Mouse (Mus musculus) forebrain, embryonic 13.5 days (tissue): ENCODE data around the gene Noxred1. TPM values are rescaled to one million over a fixed set of nuclear protein-coding genes. Genes with fewer than 3 reads are reported as not detected.
A peak's percentile ranks its signal among the peaks of the same experiment; 100 is the strongest.
"Not testable (repeated sequence)": the region's sequence is repeated elsewhere in the genome, so short reads cannot be mapped to it uniquely, and the experiment has no call there.

ENCODE experiments used
- ATAC-seq: fragments of 200-750 bp; cut with Nextera tagmentation; 2 replicates; pipeline ENCODE4 v1.8.0; 2017
- H3K27ac ChIP-seq: fragments of 300-500 bp; sonication (generic); 2 replicates; pipeline ENCODE4 v1.5.1; 2015; ENCODE audit warnings: inconsistent platforms, mild to moderate bottlenecking, moderate library complexity
- H3K27me3 ChIP-seq: fragments of 300-500 bp; sonication (generic); 2 replicates; pipeline ENCODE4 v1.6.1; 2015; ENCODE audit warnings: mild to moderate bottlenecking, inconsistent platforms
- H3K36me3 ChIP-seq: fragments of 300-500 bp; sonication (generic); 2 replicates; pipeline ENCODE4 v1.6.1; 2015; ENCODE audit warnings: mild to moderate bottlenecking, inconsistent platforms; ENCODE audit not compliant: poor library complexity, severe bottlenecking
- H3K4me1 ChIP-seq: fragments of 300-500 bp; sonication (generic); 2 replicates; pipeline ENCODE4 v1.6.1; 2015; ENCODE audit warnings: inconsistent platforms
- H3K4me2 ChIP-seq: fragments of 300-500 bp; sonication (generic); 2 replicates; pipeline ENCODE4 v1.6.1; 2015; ENCODE audit warnings: inconsistent platforms, mild to moderate bottlenecking, moderate library complexity
- H3K4me3 ChIP-seq: fragments of 300-500 bp; sonication (generic); 2 replicates; pipeline ENCODE4 v1.5.1; 2015; ENCODE audit warnings: mild to moderate bottlenecking, inconsistent platforms
- H3K9ac ChIP-seq: fragments of 300-500 bp; sonication (generic); 2 replicates; pipeline ENCODE4 v1.6.1; 2015; ENCODE audit warnings: mild to moderate bottlenecking, inconsistent platforms
- H3K9me3 ChIP-seq: fragments of 300-500 bp; sonication (generic); replicated peaks from 2 replicates; pipeline ENCODE4 v1.6.1; 2016; ENCODE audit warnings: inconsistent platforms
- WGBS: fragments of 180-500 bp; shearing (Covaris S2); methylation state at CpG from one replicate; pipeline ENCODE4 v1.1.7; 2015; 5-methylcytosine and 5-hydroxymethylcytosine counted together
- polyA plus RNA-seq: library from polyadenylated mRNA; unstranded; fragments of >200 nt; fragmentation: Nextera tagmentation; extraction: Ambion mirVana; gene quantifications from 2 replicates; pipeline ENCODE4 v1.2.1, GENCODE M21; 2015

The Noxred1 gene
- polyA plus RNA-seq, 1 experiment from 2014 or later, result 1.5 TPM

GRCm38 (mm10) chr12:87219362-87219761 is 19.2 kb downstream of the Noxred1 start:
- peaks cover 9% of the 10 kb centered on the region; the same call in 1 of the 2 replicates for H3K4me1 ChIP-seq
- no peaks in the 10 kb centered on the region for H3K27me3 ChIP-seq
- WGBS, result 72% methylated on average over 7 of the region's 7 CpGs
- no peak overlapping the region for H3K4me2 ChIP-seq
- H3K4me3 ChIP-seq, result no peak overlapping the region
- no peak for ATAC-seq
- no peaks in the 10 kb centered on the region for H3K9me3 ChIP-seq
- H3K36me3 ChIP-seq, result no peaks in the 10 kb centered on the region
- no peak overlapping the region for H3K27ac ChIP-seq
- no peak overlapping the region for H3K9ac ChIP-seq

- Histone ChIP-seq H3K9ac (no peak overlapping the region), H3K27ac (no peak overlapping the region), H3K27me3 (no peaks in the 10 kb centered on the region), H3K4me1 (peaks cover 9% of the 10 kb centered on the region; the same call in 1 of the 2 replicates), H3K4me3 (no peak overlapping the region), H3K9me3 (no peaks in the 10 kb centered on the region), H3K36me3 (no peaks in the 10 kb centered on the region), H3K4me2 (no peak overlapping the region)
- no peak for ATAC-seq
These were observed 20.9 kb downstream of the Noxred1 start for GRCm38 (mm10) chr12:87217596-87217995.

GRCm38 (mm10) chr12:87216053-87216452 is 22.5 kb downstream of the Noxred1 start:
- Histone ChIP-seq H3K9ac (no peak overlapping the region), H3K27me3 (no peaks in the 10 kb centered on the region), H3K4me3 (no peak overlapping the region), H3K4me2 (no peak overlapping the region), H3K36me3 (no peaks in the 10 kb centered on the region), H3K27ac (no peak overlapping the region), H3K9me3 (no peaks in the 10 kb centered on the region), H3K4me1 (peaks cover 9% of the 10 kb centered on the region; the same call in 1 of the 2 replicates)
- ATAC-seq, result no peak
- WGBS, result 71% methylated on average over 2 of the region's 2 CpGs

- no peaks in the 10 kb centered on the region for H3K36me3 ChIP-seq
- 49% methylated on average over 2 of the region's 2 CpGs for WGBS
- no peak overlapping the region for H3K27ac ChIP-seq
- no peaks in the 10 kb centered on the region for H3K4me1 ChIP-seq
- H3K4me3 ChIP-seq, result no peak overlapping the region
- no peaks in the 10 kb centered on the region for H3K27me3 ChIP-seq
- ATAC-seq, result no peak
- H3K9me3 ChIP-seq, result no peaks in the 10 kb centered on the region
- no peak overlapping the region for H3K9ac ChIP-seq
- no peak overlapping the region for H3K4me2 ChIP-seq
These were observed 25.5 kb downstream of the Noxred1 start for GRCm38 (mm10) chr12:87212844-87213606.

GRCm38 (mm10) chr12:87205789-87206188 is 32.7 kb downstream of the Noxred1 start:
- ATAC-seq, result not testable (repeated sequence)

GRCm38 (mm10) chr12:87201694-87202093 is 36.8 kb downstream of the Noxred1 start:
- H3K4me2 ChIP-seq, result no peak overlapping the region
- H3K9me3 ChIP-seq, result no peaks in the 10 kb centered on the region
- H3K27ac ChIP-seq, result no peak overlapping the region
- no peaks in the 10 kb centered on the region for H3K36me3 ChIP-seq
- no peak overlapping the region for H3K9ac ChIP-seq
- peaks cover 9% of the 10 kb centered on the region for H3K4me1 ChIP-seq
- ATAC-seq, result no peak
- H3K27me3 ChIP-seq, result no peaks in the 10 kb centered on the region
- WGBS, result 77% methylated on average over 5 of the region's 5 CpGs
- H3K4me3 ChIP-seq, result no peak overlapping the region

More at GRCm38 (mm10) chr12:87205789-87206188, 32.7 kb downstream of the Noxred1 start:
- not testable (repeated sequence) for H3K36me3 ChIP-seq, H3K4me1 ChIP-seq, H3K4me3 ChIP-seq, H3K27me3 ChIP-seq, H3K4me2 ChIP-seq, H3K9ac ChIP-seq, H3K27ac ChIP-seq, H3K9me3 ChIP-seq
- WGBS, result 85% methylated on average over 5 of the region's 5 CpGs

- ATAC-seq, result peak; percentile 97
- H3K4me1 ChIP-seq, result peaks cover 9% of the 10 kb centered on the region
- no peaks in the 10 kb centered on the region for H3K9me3 ChIP-seq
- no peaks in the 10 kb centered on the region for H3K36me3 ChIP-seq
- peak within 1 kb of the TSS; percentile 95 for H3K9ac ChIP-seq
- peak within 1 kb of the TSS; percentile 84 for H3K4me3 ChIP-seq
- peak within 1 kb of the TSS; percentile 89 for H3K4me2 ChIP-seq
- under 1% methylated on average over 59 of the region's 70 CpGs for WGBS
- H3K27ac ChIP-seq, result peak within 1 kb of the TSS; percentile 94
- H3K27me3 ChIP-seq, result no peaks in the 10 kb centered on the region
These were observed 38.5 kb downstream of the Noxred1 start, which contains the start of gene Tmed8 for GRCm38 (mm10) chr12:87199973-87200586. Tmed8 (minus strand) TSS chr12:87200454.

- peak within 1 kb of the TSS; percentile 95 for H3K9ac ChIP-seq
- peak within 1 kb of the TSS; percentile 89 for H3K4me2 ChIP-seq
- H3K27ac ChIP-seq, result peak within 1 kb of the TSS; percentile 94
- peaks cover 9% of the 10 kb centered on the region for H3K4me1 ChIP-seq
- no peaks in the 10 kb centered on the region for H3K36me3 ChIP-seq
- no peaks in the 10 kb centered on the region for H3K9me3 ChIP-seq
- H3K27me3 ChIP-seq, result no peaks in the 10 kb centered on the region
- WGBS, result under 1% methylated on average over 37 of the region's 38 CpGs
- ATAC-seq, result peak; percentile 70
- H3K4me3 ChIP-seq, result peak within 1 kb of the TSS; percentile 84
These were observed 39.1 kb downstream of the Noxred1 start, which contains the start of gene Samd15 for GRCm38 (mm10) chr12:87199206-87199972. Samd15 (plus strand) TSS chr12:87199723.

GRCm38 (mm10) chr12:87198792-87199191 is 39.7 kb downstream of the Noxred1 start:
- H3K4me2 ChIP-seq, result peak overlapping the region; percentile 89
- no peak for ATAC-seq
- peaks cover 9% of the 10 kb centered on the region for H3K4me1 ChIP-seq
- no peaks in the 10 kb centered on the region for H3K36me3 ChIP-seq
- peak overlapping the region; percentile 95 for H3K9ac ChIP-seq
- H3K4me3 ChIP-seq, result peak overlapping the region; percentile 84
- H3K27me3 ChIP-seq, result no peaks in the 10 kb centered on the region
- no peak overlapping the region for H3K27ac ChIP-seq
- H3K9me3 ChIP-seq, result no peaks in the 10 kb centered on the region
- WGBS, result 50% methylated on average over 6 of the region's 6 CpGs

GRCm38 (mm10) chr12:87196310-87196709 is 42.2 kb downstream of the Noxred1 start:
- H3K4me1 ChIP-seq, result peaks cover 9% of the 10 kb centered on the region
- no peaks in the 10 kb centered on the region for H3K9me3 ChIP-seq
- H3K27me3 ChIP-seq, result no peaks in the 10 kb centered on the region
- H3K4me3 ChIP-seq, result no peak overlapping the region
- H3K9ac ChIP-seq, result no peak overlapping the region
- ATAC-seq, result no peak
- H3K27ac ChIP-seq, result no peak overlapping the region
- H3K36me3 ChIP-seq, result no peaks in the 10 kb centered on the region
- no peak overlapping the region for H3K4me2 ChIP-seq

- no peaks in the 10 kb centered on the region for H3K27me3 ChIP-seq
- H3K4me1 ChIP-seq, result peaks cover 9% of the 10 kb centered on the region
- WGBS, result 91% methylated on average over 1 of the region's 1 CpGs
- no peak overlapping the region for H3K9ac ChIP-seq
- no peak overlapping the region for H3K4me3 ChIP-seq
- H3K36me3 ChIP-seq, result no peaks in the 10 kb centered on the region
- H3K9me3 ChIP-seq, result no peaks in the 10 kb centered on the region
- ATAC-seq, result no peak
- no peak overlapping the region for H3K4me2 ChIP-seq
- H3K27ac ChIP-seq, result no peak overlapping the region
These were observed 43.5 kb downstream of the Noxred1 start for GRCm38 (mm10) chr12:87195069-87195468.

GRCm38 (mm10) chr12:87193008-87193407 is 45.5 kb downstream of the Noxred1 start:
- Histone ChIP-seq H3K9ac (no peak overlapping the region), H3K9me3 (no peaks in the 10 kb centered on the region), H3K4me3 (no peak overlapping the region), H3K4me1 (no peaks in the 10 kb centered on the region), H3K36me3 (no peaks in the 10 kb centered on the region), H3K4me2 (no peak overlapping the region), H3K27me3 (no peaks in the 10 kb centered on the region), H3K27ac (no peak overlapping the region)
- no peak for ATAC-seq
- 96% methylated on average over 3 of the region's 3 CpGs for WGBS
